Mouse (Mus musculus): Measurements from ENCODE around the gene Tex26.

GRCm38 (mm10) chr5:149485447-149485846 is 46.0 kb downstream of the Tex26 start:
- no peak for TF ChIP-seq HCFC1 (IDR thresholded peaks at IDR 0.05; ENCODE audit: borderline replicate concordance, insufficient read depth, low read length)
- TF ChIP-seq ZC3H11A (IDR thresholded peaks at IDR 0.05; ENCODE audit: borderline replicate concordance, low read depth, low read length), result no peak
- no peak for TF ChIP-seq CHD2 (IDR thresholded peaks at IDR 0.05; ENCODE audit: low read depth, low read length)
- TF ChIP-seq MAFK (IDR thresholded peaks at IDR 0.05; ENCODE audit: insufficient read depth, low read depth, low read length), result no peak
